Mouse (Mus musculus) urinary bladder, postnatal 4 days (tissue): ENCODE measurements at regions not wholly inside any gene's neighbourhood (a gene's known extent, or its start where the extent isn't known, plus 50 kb on each side); places are given as distances from the start of the nearest gene placed in this dataset.
"Not testable (repeated sequence)": the region's sequence is repeated elsewhere in the genome, so short reads cannot be mapped to it uniquely, and the experiment has no call there.

Source experiments
- DNase-seq, 2 experiments: peaks; one replicate each; pipeline ENCODE4 v3.0.0; 2021 to 2022; ENCODE audit warnings: low spot score in 2 of 2

DNA sequence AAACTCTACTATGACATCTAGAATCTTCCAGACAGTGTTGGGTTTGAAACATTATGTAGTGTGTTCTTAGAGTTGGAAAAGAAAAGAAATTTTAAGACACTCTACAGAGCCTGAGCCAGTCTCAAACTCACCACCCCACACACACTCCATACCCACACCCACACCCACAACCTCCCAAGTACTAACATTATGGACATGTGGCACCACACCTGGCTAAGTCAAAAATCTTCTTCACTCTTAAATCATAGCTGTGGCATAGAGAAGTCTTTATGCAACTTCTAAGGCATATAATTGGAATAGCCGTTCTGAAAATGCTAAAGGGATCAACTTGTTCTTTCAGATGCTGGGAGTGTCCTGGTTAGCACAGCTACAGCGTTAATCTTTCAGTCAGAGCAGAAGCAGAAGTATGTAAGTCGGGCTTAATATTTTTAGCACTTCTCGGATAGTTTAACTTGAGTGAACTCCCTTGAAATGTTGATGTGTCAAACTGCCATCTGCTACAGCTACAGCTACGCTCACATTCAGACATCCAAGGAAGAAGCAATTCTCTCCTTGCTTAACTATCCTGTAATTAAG lies 68.6 kb upstream of the Creb1 start:
- DNase-seq = no peak

- DNase-seq = not testable (repeated sequence)
Observed at GRCm38 (mm10) chr1:64461616-64462015, 70.8 kb upstream of the Creb1 start.

DNA sequence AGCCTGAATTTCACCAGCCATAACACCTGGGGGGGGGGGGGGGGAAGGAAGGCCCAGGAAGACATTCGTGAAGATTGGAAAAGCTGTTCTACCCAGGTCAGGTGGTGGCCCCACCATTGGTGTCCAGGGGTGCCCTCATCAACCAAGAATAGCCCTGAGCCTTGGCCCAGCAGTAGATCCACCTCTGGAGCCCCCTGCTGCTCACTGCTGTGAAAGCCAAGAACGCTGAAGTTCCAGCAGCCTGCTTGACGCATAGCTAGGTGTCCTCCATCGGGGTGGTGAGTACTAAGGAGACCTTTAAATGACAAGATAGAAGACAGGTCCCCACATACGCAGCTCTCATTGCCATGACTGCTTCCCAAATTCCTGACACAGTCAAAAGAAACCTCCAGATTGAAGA lies 74.6 kb upstream of the Creb1 start:
- no peak for DNase-seq

GRCm38 (mm10) chr1:64449141-64449540 lies 83.3 kb upstream of the Creb1 start:
- DNase-seq = no peak

- DNase-seq = no peak
Observed at GRCm38 (mm10) chr1:64448090-64448489, 84.4 kb upstream of the Creb1 start.

DNA sequence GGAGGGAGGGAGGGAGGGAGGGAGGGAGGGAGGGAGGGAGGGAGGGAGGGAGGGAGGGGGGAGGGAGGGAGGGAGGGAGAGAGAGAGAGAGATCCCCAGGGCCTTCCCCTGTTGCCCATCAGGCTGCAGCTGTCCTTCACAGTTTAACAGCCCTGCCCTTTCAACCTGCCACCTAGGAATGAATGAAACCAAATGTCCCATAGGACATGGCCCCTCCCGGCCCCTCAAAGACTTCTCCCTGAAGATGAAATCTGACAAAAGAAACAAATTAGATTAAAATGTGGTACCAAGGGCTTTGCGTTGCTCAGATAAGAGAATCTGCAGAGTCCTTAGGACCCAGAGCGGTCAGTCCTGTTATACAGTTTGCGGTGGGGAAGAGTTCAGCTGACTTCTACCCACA lies 86.0 kb upstream of the Creb1 start:
- no peak for DNase-seq

DNA sequence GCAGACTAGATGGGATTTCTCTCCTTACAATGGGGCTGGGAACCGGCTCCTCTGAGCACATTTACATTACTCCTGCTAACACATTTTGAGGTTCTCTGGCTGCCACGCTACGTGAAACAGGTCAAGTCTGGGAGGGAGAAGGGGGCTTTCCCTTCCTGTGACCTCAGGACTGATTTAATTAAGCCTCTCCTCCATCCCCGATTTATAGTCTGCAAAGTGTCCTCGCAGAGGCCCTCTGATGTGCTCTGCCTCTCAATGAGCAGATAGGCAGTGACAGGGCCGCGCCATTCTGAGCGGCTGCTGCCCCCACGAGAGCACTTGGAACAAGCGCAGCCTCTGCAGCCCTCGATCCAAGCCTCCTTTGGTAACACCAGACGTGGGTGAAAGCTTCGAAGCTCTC lies 86.5 kb upstream of the Creb1 start:
- peak; percentile 71 to 75 for DNase-seq

DNA sequence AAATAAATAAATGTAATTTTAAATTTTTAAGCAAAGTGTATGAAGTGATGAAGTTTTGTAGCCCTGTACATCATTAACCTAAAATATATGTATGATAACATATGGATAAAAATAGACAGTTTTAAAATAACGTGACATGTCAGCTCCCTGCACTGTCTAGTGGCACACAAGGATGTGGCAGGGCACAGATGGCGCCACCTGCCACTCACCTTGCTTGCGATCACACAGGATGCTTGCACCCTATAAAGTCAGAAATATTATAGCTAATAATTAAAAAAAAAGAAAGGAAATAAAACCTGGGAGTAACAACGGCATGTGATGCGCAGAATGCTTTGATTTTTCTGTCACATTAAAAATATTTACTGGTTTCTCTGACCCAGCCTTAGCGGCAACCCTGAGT lies 89.0 kb upstream of the Creb1 start:
- no peak for DNase-seq

GRCm38 (mm10) chr1:64442179-64442874 lies 90.1 kb upstream of the Creb1 start:
- no peak for DNase-seq

- DNase-seq = no peak
Observed at GRCm38 (mm10) chr1:64423256-64423655, 109.2 kb upstream of the Creb1 start.

- DNase-seq = no peak
Observed at GRCm38 (mm10) chr1:64418567-64418966, 113.9 kb upstream of the Creb1 start.

GRCm38 (mm10) chr1:64415906-64416305 lies 116.5 kb upstream of the Creb1 start:
- no peak for DNase-seq

- no peak for DNase-seq
Observed at GRCm38 (mm10) chr1:64413181-64413560, 119.3 kb upstream of the Creb1 start.

DNA sequence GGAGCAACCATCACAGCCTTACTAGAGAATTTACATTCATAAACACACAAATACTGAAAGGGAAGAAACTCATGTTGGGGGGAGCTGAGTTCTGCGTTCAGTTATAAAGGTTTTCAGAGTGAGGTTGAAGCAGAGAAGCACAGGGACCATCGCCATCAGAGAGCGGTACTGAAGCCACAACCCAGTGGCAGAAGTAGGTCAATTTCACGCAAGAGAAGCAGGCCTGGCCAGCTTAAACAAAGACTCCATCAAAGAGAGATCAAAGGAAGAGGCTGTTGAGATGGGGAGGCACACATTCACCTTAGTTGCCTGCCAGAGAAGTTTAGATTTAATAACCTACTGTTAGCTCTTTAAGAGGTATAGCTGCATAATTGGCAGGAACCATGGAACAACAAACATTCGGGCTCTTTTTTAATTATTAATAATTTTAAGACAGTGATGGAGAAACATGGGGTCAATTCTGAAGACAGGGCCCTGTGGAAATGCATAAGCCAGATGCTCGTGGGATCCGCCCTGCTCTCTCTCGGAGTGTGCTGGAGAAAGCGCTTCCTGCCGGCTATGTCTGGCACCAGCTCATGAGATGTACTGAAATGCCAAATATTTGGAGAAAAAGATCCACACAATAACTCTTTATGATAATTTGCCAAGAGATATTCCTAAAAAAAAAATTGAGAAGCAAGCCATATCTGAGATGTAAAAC lies 119.8 kb upstream of the Creb1 start:
- no peak for DNase-seq

- DNase-seq = no peak
Observed at GRCm38 (mm10) chr1:64411851-64412480, 120.5 kb upstream of the Creb1 start.

DNA sequence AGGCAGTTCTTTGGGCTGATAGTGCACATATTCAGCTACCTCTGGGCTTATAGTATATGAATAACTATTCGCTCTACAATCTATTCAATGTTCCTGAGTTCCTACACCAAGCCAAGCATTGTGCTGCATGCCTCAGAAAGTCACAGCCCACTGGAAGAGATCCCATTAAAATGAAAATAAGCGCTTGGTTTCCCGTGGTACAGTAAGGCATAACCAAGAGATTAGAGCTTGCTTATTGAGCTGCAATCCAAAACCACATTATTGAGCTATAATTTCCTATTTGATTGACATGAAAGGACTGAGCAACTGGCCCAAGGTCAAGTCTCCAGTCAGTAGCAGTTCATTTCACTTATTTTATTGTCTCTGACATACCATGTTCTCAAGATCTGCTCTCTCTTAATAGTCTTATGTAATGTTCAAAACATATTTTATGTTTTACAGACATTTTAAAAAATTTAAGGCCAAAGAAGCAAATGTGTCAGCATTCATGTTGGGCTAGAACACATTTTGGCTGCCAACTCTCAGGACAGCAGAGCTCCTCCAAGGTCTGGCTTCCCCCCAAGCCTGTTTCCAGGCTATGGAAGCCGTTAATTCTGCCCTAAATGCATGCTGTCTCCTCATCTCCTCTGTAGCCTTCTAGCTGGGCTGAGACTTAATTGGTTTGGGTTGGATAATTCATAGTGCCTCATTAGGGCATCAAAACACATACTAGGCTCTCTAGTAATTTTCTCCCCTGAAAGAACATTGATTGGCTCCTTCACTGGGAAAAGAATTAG lies 123.5 kb upstream of the Creb1 start:
- DNase-seq = peak in 1 of 2 experiments; percentile 46

DNA sequence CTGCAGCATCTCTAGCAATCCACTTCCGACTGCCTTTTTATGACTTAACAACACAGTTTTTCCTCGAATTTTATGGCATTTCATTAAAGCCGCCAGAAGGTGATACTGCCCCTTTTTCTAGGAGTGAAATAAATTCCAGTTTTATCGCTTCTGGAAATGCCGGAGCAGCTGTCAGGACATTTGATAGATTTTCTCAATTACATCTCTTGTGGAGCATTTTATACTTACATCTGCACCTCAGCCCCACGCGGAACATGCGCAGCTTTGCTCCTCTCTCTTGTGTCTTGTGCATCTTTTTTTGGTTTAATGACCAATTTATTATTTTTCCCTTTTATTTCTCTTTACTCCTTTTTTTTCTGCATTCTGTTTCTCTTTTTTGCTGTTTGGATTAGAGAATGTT lies 140.9 kb upstream of the Creb1 start:
- no peak for DNase-seq

- no peak for DNase-seq
Observed at GRCm38 (mm10) chr1:64381264-64381663, 151.2 kb upstream of the Creb1 start.

- not testable (repeated sequence) for DNase-seq
Observed at GRCm38 (mm10) chr1:64376426-64376825, 156.0 kb upstream of the Creb1 start.

DNA sequence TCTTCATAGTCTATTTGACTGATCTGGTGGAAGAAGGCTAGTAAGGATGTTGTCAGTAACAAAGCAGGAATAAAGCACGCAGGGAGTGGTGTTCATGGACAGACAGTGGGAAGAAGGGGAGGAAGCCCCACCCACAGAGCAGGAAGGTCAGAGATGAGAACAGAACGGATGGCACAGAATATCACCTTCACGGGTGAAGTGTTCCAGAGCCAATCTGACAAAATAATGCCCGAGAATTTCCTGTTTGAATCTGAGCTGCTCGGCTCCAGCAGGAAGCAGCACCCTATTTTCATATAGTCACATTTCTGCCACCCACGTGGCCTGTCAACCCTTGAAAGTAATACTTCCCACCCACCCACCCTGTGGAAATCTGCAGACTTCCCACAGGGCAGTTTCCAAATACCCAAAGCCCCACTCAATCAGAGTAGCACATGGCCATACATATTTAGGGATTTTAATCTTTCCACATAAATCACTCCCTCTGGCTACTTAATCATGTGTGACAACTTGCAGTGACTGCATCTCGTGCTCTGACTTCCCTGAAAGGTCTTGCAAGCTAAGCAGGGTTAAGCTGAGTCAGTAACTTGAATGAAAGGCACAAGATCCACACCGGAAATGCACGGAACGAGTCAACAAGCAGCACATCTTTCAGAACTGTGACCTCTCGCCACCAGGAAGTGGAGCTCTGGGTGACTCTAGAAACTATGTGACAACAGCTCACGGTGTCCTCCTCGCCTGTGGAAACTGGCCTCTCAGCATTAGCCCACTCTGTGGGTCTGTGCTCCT lies 158.0 kb upstream of the Creb1 start:
- peak in 1 of 2 experiments; percentile 19 for DNase-seq

DNA sequence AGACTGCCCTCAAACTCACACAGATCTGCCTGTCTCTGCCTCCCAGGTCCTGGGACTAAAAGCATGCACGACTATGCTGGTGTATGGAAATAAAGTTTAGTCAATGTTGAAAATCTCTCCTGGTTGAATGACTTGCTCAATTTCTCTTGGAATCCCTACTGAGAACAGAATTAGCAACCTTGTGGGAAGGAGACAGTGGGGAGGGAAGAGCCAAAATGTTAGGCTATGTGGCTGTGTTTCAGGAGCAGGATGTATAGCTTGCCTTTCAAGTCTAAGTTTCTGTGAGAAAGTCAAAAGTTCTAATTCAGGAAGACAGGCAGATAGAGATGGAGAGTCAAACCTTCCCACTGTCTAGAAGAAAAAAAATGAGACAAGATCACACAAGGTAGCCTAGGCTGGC lies 168.3 kb upstream of the Creb1 start:
- no peak for DNase-seq
